Mouse (Mus musculus): ENCODE data around the gene Galnt5.

DNA sequence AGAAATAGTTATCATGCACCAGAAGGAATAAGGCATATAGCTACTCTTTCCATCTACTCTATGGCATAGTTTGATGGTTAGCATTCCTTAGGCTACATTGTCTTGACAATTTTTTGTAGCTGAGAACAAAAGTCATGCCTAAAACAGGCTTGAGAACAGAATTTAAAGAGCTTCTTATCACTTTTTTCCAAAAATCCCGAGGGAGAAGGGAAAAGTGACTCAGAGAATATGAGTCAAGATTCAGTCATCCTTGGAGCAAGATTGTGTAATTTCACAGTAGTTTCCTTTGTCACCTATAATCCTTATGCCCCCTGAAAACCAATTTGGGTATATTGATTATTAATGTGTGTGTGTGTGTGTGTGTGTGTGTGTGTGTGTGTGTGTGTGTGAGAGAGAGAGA is 82.2 kb downstream of the Galnt5 start:
- TF ChIP-seq CTCF (IDR thresholded peaks at IDR 0.05; ENCODE audit: extremely low read depth, insufficient read length, insufficient replicate concordance, low read depth, low read length) = no peak
- TF ChIP-seq POLR2A (IDR thresholded peaks at IDR 0.05; ENCODE audit: low read depth, low read length) = no peak

Data from small intestine, adult 2 months (tissue).